Mouse (Mus musculus) intestine, embryonic 14.5 days (tissue): ENCODE measurements around the gene Muc5ac. TPM values are rescaled to one million over a fixed set of nuclear protein-coding genes. Genes with fewer than 3 reads are reported as not detected.
"Not testable (repeated sequence)": the region's sequence is repeated elsewhere in the genome, so short reads cannot be mapped to it uniquely, and the experiment has no call there.

Experiments used
- ATAC-seq: fragments of 200-750 bp; cut with Nextera tagmentation; replicated peaks from 2 replicates; pipeline ENCODE4 v1.8.0; 2017; ENCODE audit warnings: low read depth, moderate number of reproducible peaks, moderate TSS enrichment, moderate library complexity; ENCODE audit not compliant: low FRiP score, low TSS enrichment
- DNase-seq: peaks from one replicate; pipeline ENCODE4 v3.0.0-alpha.2; 2018; ENCODE audit warnings: low spot score
- H3K27ac ChIP-seq: fragments of 300-500 bp; sonication (generic); 2 replicates; pipeline ENCODE4 v1.5.1; 2014; ENCODE audit warnings: low read depth, mild to moderate bottlenecking, control low read depth
- H3K27me3 ChIP-seq: fragments of 300-500 bp; sonication (generic); replicated peaks from 2 replicates; pipeline ENCODE4 v1.6.1; 2014; ENCODE audit warnings: low read length, control low read depth; ENCODE audit not compliant: control insufficient read depth, insufficient read depth
- H3K36me3 ChIP-seq: fragments of 300-500 bp; sonication (generic); 2 replicates; pipeline ENCODE4 v1.6.1; 2014; ENCODE audit warnings: low read length, control low read depth; ENCODE audit not compliant: control insufficient read depth, insufficient read depth
- H3K4me1 ChIP-seq: fragments of 300-500 bp; sonication (generic); replicated peaks from 2 replicates; pipeline ENCODE4 v1.6.1; 2014; ENCODE audit warnings: low read length, control low read depth, mixed read lengths; ENCODE audit not compliant: control insufficient read depth, insufficient read depth
- H3K4me2 ChIP-seq: fragments of 300-500 bp; sonication (generic); 2 replicates; pipeline ENCODE4 v1.6.1; 2014; ENCODE audit warnings: low read length
- H3K4me3 ChIP-seq: fragments of 300-500 bp; sonication (generic); 2 replicates; pipeline ENCODE4 v1.5.1; 2014; ENCODE audit warnings: low read depth, low read length, control low read depth, mixed read lengths
- H3K9ac ChIP-seq: fragments of 300-500 bp; sonication (generic); 2 replicates; pipeline ENCODE4 v1.6.1; 2014; ENCODE audit warnings: mild to moderate bottlenecking, low read length
- H3K9me3 ChIP-seq: fragments of 300-500 bp; sonication (generic); 2 replicates; pipeline ENCODE4 v1.6.1; 2016; ENCODE audit warnings: low read length, control low read depth; ENCODE audit not compliant: control insufficient read depth
- WGBS: fragments of 180-500 bp; shearing (Covaris S2); extraction: QIAGEN DNeasy Blood & Tissue Kit; methylation state at CpG from one replicate; pipeline ENCODE4 v1.1.7; 2014; 5-methylcytosine and 5-hydroxymethylcytosine counted together
- polyA plus RNA-seq: library from polyadenylated mRNA; unstranded; fragments of >200 nt; fragmentation: Nextera tagmentation; extraction: Ambion mirVana; gene quantifications from 2 replicates; pipeline ENCODE4 v1.2.1, GENCODE M21; 2014

The Muc5ac gene
- polyA plus RNA-seq, 1 experiment from 2014 or later: not detected

DNA sequence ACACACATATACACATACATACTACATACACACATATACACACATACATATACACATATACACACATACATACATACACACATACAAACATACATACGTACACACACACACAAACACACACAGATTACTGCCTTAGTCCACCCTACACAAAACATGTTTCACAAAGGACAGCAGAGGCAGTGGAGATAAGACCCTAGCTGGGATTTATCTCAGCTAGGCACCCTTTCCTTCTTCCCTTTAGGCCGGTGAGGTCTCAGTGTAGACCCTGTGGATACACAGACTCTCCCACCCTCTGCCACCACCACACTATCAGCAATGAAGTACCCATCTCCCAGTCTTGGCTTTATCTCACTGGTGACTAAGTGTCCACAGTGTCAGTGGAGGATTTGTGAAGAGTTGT is 13.9 kb upstream of the Muc5ac start:
- no peaks in the 10 kb centered on the region for H3K9me3 ChIP-seq
- H3K4me3 ChIP-seq: no peak overlapping the region
- H3K27ac ChIP-seq: no peak overlapping the region
- ATAC-seq (no peak), DNase-seq (no peak)
- no peak overlapping the region for H3K9ac ChIP-seq
- H3K36me3 ChIP-seq: no peaks in the 10 kb centered on the region
- no peaks in the 10 kb centered on the region for H3K27me3 ChIP-seq
- 93% methylated on average over 2 of the region's 2 CpGs for WGBS
- H3K4me1 ChIP-seq: no peaks in the 10 kb centered on the region; the same call in 1 of the 2 replicates
- H3K4me2 ChIP-seq: no peak overlapping the region

DNA sequence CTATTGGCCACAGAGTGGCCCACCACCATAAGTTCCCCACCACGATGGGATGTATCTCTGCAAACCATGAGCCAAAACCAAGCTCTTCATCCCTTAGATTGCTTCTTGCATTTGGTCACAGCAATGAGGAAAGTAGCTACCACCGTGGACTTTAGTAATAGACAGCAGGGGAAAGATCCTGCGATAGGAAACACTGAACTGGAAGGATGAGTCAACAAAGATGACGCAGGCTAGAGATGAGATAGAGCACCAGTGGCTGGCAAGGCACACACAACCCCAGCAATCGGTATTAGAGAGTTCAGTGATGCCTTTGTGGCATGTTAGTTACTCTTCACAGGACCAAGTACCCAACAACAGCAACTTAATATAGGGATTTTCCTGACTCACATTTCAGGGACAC is 12.6 kb upstream of the Muc5ac start:
- H3K4me3 ChIP-seq: no peak overlapping the region
- ATAC-seq: no peak
- no peak overlapping the region for H3K27ac ChIP-seq
- H3K9me3 ChIP-seq: no peaks in the 10 kb centered on the region
- WGBS: 86% methylated on average over 5 of the region's 5 CpGs
- no peaks in the 10 kb centered on the region for H3K27me3 ChIP-seq
- DNase-seq: no peak
- no peaks in the 10 kb centered on the region; the same call in 1 of the 2 replicates for H3K4me1 ChIP-seq
- H3K36me3 ChIP-seq: no peaks in the 10 kb centered on the region
- no peak overlapping the region for H3K4me2 ChIP-seq
- H3K9ac ChIP-seq: no peak overlapping the region

DNA sequence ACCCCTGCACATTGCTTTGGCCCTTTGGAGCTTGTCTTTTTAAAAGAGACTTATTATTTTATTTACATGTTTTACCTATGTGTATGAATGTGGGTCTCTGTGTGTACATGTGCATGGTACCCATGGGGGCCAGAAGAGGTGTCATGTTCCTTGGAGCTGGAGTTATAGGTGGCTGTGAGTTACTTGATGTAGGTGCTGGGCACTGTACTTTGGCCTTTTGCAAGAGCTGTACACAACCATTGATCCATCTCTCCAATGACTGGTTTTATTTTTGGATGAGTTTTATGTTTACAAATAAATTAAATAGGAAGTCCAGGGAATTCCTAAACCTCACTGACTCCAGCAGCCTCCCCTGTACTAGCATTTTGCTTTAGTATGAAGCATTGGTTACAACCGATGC is 5.5 kb downstream of the Muc5ac start:
- Histone ChIP-seq H3K36me3 (no peaks in the 10 kb centered on the region), H3K4me3 (no peak overlapping the region), H3K9ac (no peak overlapping the region), H3K27ac (no peak overlapping the region), H3K9me3 (peaks cover 7% of the 10 kb centered on the region), H3K4me2 (no peak overlapping the region), H3K4me1 (no peaks in the 10 kb centered on the region), H3K27me3 (no peaks in the 10 kb centered on the region)
- WGBS: 95% methylated on average over 1 of the region's 1 CpGs
- ATAC-seq: no peak
- DNase-seq: no peak

DNA sequence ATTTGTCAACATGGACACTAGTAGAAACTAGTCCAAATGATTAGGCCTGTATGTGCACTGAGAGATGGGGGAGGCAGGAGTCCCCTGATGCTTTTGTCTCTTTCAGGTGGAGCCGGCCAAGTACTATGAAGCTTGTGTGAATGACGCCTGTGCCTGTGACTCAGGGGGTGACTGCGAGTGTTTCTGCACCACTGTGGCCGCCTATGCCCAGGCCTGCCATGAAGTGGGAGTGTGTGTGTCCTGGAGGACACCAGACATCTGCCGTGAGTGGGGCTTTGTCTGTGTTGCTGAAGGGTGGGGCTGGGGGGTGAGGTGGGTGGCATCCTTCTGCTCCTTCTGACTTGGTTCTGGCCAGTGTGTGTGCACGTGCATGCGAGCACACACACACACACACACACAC is 14.4 kb downstream of the Muc5ac start:
- H3K4me3 ChIP-seq: no peak overlapping the region
- H3K9me3 ChIP-seq: peaks cover 2% of the 10 kb centered on the region
- DNase-seq: no peak
- H3K4me2 ChIP-seq: no peak overlapping the region
- no peak overlapping the region for H3K27ac ChIP-seq
- no peak for ATAC-seq
- 82% methylated on average over 7 of the region's 7 CpGs for WGBS
- H3K27me3 ChIP-seq: no peaks in the 10 kb centered on the region
- H3K4me1 ChIP-seq: no peaks in the 10 kb centered on the region
- H3K9ac ChIP-seq: no peak overlapping the region
- no peaks in the 10 kb centered on the region for H3K36me3 ChIP-seq

DNA sequence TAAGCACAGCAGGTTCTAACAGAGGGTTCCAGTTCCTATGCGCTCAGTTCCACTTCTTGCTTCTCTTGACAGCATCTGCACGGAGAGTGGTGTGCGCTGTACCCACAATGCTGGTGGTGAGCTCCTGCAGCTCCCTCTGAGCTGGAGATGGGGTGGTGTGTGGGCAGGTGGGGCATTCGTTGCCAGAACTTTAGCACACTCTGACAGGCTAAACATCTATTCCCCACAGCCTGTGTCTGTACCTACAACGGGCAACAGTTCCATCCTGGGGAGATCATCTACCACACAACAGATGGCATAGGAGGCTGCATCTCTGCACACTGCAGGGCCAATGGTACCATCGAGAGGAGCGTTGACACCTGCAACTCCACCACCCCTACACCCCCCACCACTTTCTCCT is 16.6 kb downstream of the Muc5ac start:
- H3K36me3 ChIP-seq: no peaks in the 10 kb centered on the region
- no peaks in the 10 kb centered on the region for H3K9me3 ChIP-seq
- no peaks in the 10 kb centered on the region for H3K4me1 ChIP-seq
- WGBS: 84% methylated on average over 7 of the region's 7 CpGs
- H3K27me3 ChIP-seq: no peaks in the 10 kb centered on the region
- ATAC-seq: no peak
- DNase-seq: no peak
- H3K4me2 ChIP-seq: no peak overlapping the region
- no peak overlapping the region for H3K9ac ChIP-seq
- no peak overlapping the region for H3K27ac ChIP-seq
- no peak overlapping the region for H3K4me3 ChIP-seq

DNA sequence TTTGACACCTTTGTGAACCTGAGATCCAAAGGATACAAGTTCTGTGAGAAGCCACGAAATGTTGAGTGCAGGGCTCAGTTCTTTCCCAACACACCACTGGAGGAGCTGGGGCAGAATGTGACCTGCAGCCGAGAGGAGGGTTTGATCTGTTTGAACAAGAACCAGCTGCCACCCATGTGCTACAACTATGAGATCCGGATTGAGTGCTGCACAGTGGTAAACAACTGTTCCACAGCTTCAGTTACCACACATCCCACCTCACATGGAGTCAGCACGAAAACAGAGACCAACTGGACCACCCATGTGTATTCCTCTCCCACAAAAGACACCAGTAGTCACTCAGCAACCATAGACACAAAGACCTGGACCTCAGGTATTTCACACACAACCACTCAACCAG is 19.1 kb downstream of the Muc5ac start:
- H3K4me2 ChIP-seq, H3K9ac ChIP-seq, ATAC-seq, H3K27me3 ChIP-seq, H3K9me3 ChIP-seq, H3K27ac ChIP-seq, H3K36me3 ChIP-seq, H3K4me3 ChIP-seq, DNase-seq, H3K4me1 ChIP-seq: not testable (repeated sequence)
- WGBS: no CpG with 5 or more reads among the region's 4 CpGs

DNA sequence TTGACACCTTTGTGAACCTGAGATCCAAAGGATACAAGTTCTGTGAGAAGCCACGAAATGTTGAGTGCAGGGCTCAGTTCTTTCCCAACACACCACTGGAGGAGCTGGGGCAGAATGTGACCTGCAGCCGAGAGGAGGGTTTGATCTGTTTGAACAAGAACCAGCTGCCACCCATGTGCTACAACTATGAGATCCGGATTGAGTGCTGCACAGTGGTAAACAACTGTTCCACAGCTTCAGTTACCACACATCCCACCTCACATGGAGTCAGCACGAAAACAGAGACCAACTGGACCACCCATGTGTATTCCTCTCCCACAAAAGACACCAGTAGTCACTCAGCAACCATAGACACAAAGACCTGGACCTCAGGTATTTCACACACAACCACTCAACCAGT is 21.2 kb downstream of the Muc5ac start:
- ATAC-seq, H3K36me3 ChIP-seq, DNase-seq, H3K9me3 ChIP-seq, H3K9ac ChIP-seq, H3K27ac ChIP-seq, H3K4me2 ChIP-seq, H3K4me1 ChIP-seq, H3K4me3 ChIP-seq, H3K27me3 ChIP-seq: not testable (repeated sequence)
- WGBS: no CpG with 5 or more reads among the region's 4 CpGs

DNA sequence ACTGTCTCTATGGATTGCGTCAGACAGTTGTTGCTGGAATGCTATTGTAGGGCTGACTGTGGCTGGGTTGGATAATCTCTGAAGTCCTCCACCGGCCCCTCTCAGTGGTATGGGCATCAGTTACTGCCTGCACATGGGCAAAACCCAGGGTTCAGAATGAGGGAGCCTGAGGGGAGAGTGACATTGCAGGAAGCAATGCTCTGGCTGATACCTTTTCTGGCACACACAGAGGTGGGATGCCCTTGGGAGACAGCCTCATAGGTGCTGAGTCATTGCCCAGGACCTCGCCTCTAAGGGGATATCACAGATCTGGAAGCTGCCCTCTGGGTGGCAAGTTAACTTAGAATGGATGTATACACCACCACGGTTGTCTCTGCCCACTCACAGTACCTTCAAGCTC is 24.5 kb downstream of the Muc5ac start:
- Histone ChIP-seq H3K27ac (no peak overlapping the region), H3K27me3 (no peaks in the 10 kb centered on the region), H3K36me3 (no peaks in the 10 kb centered on the region), H3K9me3 (no peaks in the 10 kb centered on the region), H3K4me2 (no peak overlapping the region), H3K4me3 (no peak overlapping the region), H3K9ac (no peak overlapping the region), H3K4me1 (no peaks in the 10 kb centered on the region)
- 73% methylated on average over 4 of the region's 4 CpGs for WGBS
- no peak for DNase-seq
- no peak for ATAC-seq

DNA sequence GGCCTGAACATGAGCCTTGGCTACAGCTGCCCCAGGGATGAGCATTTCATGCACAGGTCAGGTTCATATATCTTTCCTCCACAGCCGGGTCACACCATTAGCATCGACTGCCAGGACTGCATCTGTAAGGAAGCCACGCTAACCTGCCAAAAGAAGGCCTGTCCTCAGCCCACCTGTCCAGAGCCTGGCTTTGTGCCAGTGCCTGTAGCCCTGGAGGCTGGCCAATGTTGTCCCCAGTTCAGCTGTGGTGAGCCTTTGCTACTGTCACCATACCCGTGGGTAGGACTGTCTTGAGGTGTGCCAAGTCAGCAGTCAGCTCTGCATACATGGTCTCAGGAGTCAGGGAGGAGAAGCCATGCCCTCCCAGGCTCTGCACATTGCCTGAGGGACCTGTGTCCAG is 26.6 kb downstream of the Muc5ac start:
- Histone ChIP-seq H3K4me3 (no peak overlapping the region), H3K4me2 (no peak overlapping the region), H3K27ac (no peak overlapping the region), H3K9me3 (no peaks in the 10 kb centered on the region), H3K9ac (no peak overlapping the region), H3K36me3 (no peaks in the 10 kb centered on the region), H3K4me1 (no peaks in the 10 kb centered on the region), H3K27me3 (no peaks in the 10 kb centered on the region)
- WGBS: 67% methylated on average over 4 of the region's 4 CpGs
- DNase-seq (no peak), ATAC-seq (no peak)
